Mouse (Mus musculus) intestine, embryonic 16.5 days (tissue): ENCODE results near the gene Ncln. TPM values are rescaled to one million over a fixed set of nuclear protein-coding genes. Genes with fewer than 3 reads are reported as not detected.

Source experiments
- ATAC-seq: fragments of 200-750 bp; cut with Nextera tagmentation; 2 replicates; pipeline ENCODE4 v1.8.0; 2017; ENCODE audit warnings: moderate TSS enrichment, moderate library complexity
- H3K27ac ChIP-seq: fragments of 300-500 bp; sonication (generic); 2 replicates; pipeline ENCODE4 v1.5.1; 2014; ENCODE audit warnings: mild to moderate bottlenecking, low read length
- H3K27me3 ChIP-seq: fragments of 300-500 bp; sonication (generic); replicated peaks from 2 replicates; pipeline ENCODE4 v1.6.1; 2014; ENCODE audit warnings: low read length, control low read depth, mixed read lengths; ENCODE audit not compliant: control insufficient read depth, insufficient read depth
- H3K36me3 ChIP-seq: fragments of 300-500 bp; sonication (generic); 2 replicates; pipeline ENCODE4 v1.6.1; 2014; ENCODE audit warnings: low read length, control low read depth; ENCODE audit not compliant: control insufficient read depth, insufficient read depth
- H3K4me1 ChIP-seq: fragments of 300-500 bp; sonication (generic); 2 replicates; pipeline ENCODE4 v1.6.1; 2014; ENCODE audit warnings: low read length, control low read depth, mixed read lengths; ENCODE audit not compliant: control insufficient read depth, insufficient read depth
- H3K4me2 ChIP-seq: fragments of 300-500 bp; sonication (generic); 2 replicates; pipeline ENCODE4 v1.6.1; 2014; ENCODE audit warnings: low read depth, low read length, control low read depth
- H3K4me3 ChIP-seq: fragments of 300-500 bp; sonication (generic); 2 replicates; pipeline ENCODE4 v1.5.1; 2014; ENCODE audit warnings: mild to moderate bottlenecking, low read length
- H3K9ac ChIP-seq: fragments of 300-500 bp; sonication (generic); 2 replicates; pipeline ENCODE4 v1.6.1; 2014; ENCODE audit warnings: low read depth, low read length
- H3K9me3 ChIP-seq: fragments of 300-500 bp; sonication (generic); 2 replicates; pipeline ENCODE4 v1.6.1; 2016; ENCODE audit warnings: low read length, control low read depth; ENCODE audit not compliant: control insufficient read depth
- WGBS: fragments of 180-500 bp; shearing (Covaris S2); extraction: QIAGEN DNeasy Blood & Tissue Kit; methylation state at CpG from one replicate; pipeline ENCODE4 v1.1.7; 2014; 5-methylcytosine and 5-hydroxymethylcytosine counted together
- polyA plus RNA-seq: library from polyadenylated mRNA; unstranded; fragments of >200 nt; fragmentation: Nextera tagmentation; extraction: Ambion mirVana; gene quantifications from 2 replicates; pipeline ENCODE4 v1.2.1, GENCODE M21; 2015

The Ncln gene
- polyA plus RNA-seq: 126 and 137 TPM in 2 replicates

GRCm38 (mm10) chr10:81496264-81496901 is at the start of gene Ncln:
Ncln (minus strand) TSS chr10:81496392.
- Histone ChIP-seq H3K9ac (peak within 1 kb of the TSS; percentile 92), H3K36me3 (peaks cover 15% of the 10 kb centered on the region), H3K4me1 (peaks cover 24% of the 10 kb centered on the region), H3K27ac (peak within 1 kb of the TSS; percentile 67), H3K27me3 (no peaks in the 10 kb centered on the region), H3K9me3 (no peaks in the 10 kb centered on the region), H3K4me3 (peak within 1 kb of the TSS; percentile 85), H3K4me2 (peak within 1 kb of the TSS; percentile 91)
- ATAC-seq: peak; percentile 97
- under 1% methylated on average over 45 of the region's 45 CpGs for WGBS

GRCm38 (mm10) chr10:81545161-81545747 is 49.1 kb upstream of the Ncln start, which contains the start of gene Gna11:
Gna11 (minus strand) TSS chr10:81545190.
- peak within 1 kb of the TSS; percentile 98 for H3K27ac ChIP-seq
- H3K9ac ChIP-seq: peak within 1 kb of the TSS; percentile 99
- peaks cover 46% of the 10 kb centered on the region for H3K4me1 ChIP-seq
- H3K4me2 ChIP-seq: peak within 1 kb of the TSS; percentile 71
- peaks cover 2% of the 10 kb centered on the region; the same call in 1 of the 2 replicates for H3K36me3 ChIP-seq
- under 1% methylated on average over 58 of the region's 59 CpGs for WGBS
- H3K9me3 ChIP-seq: no peaks in the 10 kb centered on the region
- peak; percentile 85 for ATAC-seq
- H3K4me3 ChIP-seq: peak within 1 kb of the TSS; percentile 99
- no peaks in the 10 kb centered on the region for H3K27me3 ChIP-seq

- no peaks in the 10 kb centered on the region for H3K27me3 ChIP-seq
- peak overlapping the region; percentile 99 for H3K4me3 ChIP-seq
- under 1% methylated on average over 92 of the region's 93 CpGs for WGBS
- H3K36me3 ChIP-seq: peaks cover 6% of the 10 kb centered on the region; the same call in 1 of the 2 replicates
- H3K27ac ChIP-seq: peak overlapping the region; percentile 88
- H3K4me2 ChIP-seq: peak overlapping the region; percentile 59
- H3K9ac ChIP-seq: peak overlapping the region; percentile 99
- H3K4me1 ChIP-seq: peaks cover 44% of the 10 kb centered on the region
- no peaks in the 10 kb centered on the region for H3K9me3 ChIP-seq
- no peak for ATAC-seq
Measured at GRCm38 (mm10) chr10:81544296-81545160, 48.3 kb upstream of the Ncln start.

GRCm38 (mm10) chr10:81543633-81544032 is 47.4 kb upstream of the Ncln start:
- Histone ChIP-seq H3K36me3 (peaks cover 12% of the 10 kb centered on the region; the same call in 1 of the 2 replicates), H3K4me2 (peak overlapping the region; percentile 59), H3K9me3 (no peaks in the 10 kb centered on the region), H3K4me1 (peaks cover 43% of the 10 kb centered on the region), H3K9ac (peak overlapping the region; percentile 99), H3K27me3 (no peaks in the 10 kb centered on the region), H3K4me3 (peak overlapping the region; percentile 99), H3K27ac (peak overlapping the region; percentile 88)
- WGBS: 70% methylated on average over 1 of the region's 1 CpGs
- ATAC-seq: no peak

- 0 out of 2 replicates have a peak, but pooled peaks have one; percentile 1 for ATAC-seq
- 56% methylated on average over 7 of the region's 7 CpGs for WGBS
- H3K36me3 ChIP-seq: peaks cover 12% of the 10 kb centered on the region; the same call in 1 of the 2 replicates
- no peaks in the 10 kb centered on the region for H3K9me3 ChIP-seq
- peak overlapping the region; percentile 99 for H3K4me3 ChIP-seq
- H3K27me3 ChIP-seq: no peaks in the 10 kb centered on the region
- H3K4me2 ChIP-seq: peak overlapping the region; percentile 59
- peaks cover 40% of the 10 kb centered on the region for H3K4me1 ChIP-seq
- H3K9ac ChIP-seq: peak overlapping the region; percentile 99
- H3K27ac ChIP-seq: peak overlapping the region; percentile 88
Measured at GRCm38 (mm10) chr10:81542727-81543460, 46.7 kb upstream of the Ncln start.

GRCm38 (mm10) chr10:81541803-81542202 is 45.6 kb upstream of the Ncln start:
- Histone ChIP-seq H3K9ac (peak overlapping the region; percentile 99), H3K4me1 (peaks cover 40% of the 10 kb centered on the region), H3K27me3 (no peaks in the 10 kb centered on the region), H3K9me3 (no peaks in the 10 kb centered on the region), H3K4me3 (peak overlapping the region; percentile 99), H3K4me2 (peak overlapping the region; percentile 59), H3K36me3 (peaks cover 12% of the 10 kb centered on the region; the same call in 1 of the 2 replicates), H3K27ac (peak overlapping the region; percentile 88)
- ATAC-seq: no peak
- 51% methylated on average over 10 of the region's 10 CpGs for WGBS

GRCm38 (mm10) chr10:81541363-81541762 is 45.2 kb upstream of the Ncln start:
- ATAC-seq: no peak
- H3K4me1 ChIP-seq: peaks cover 40% of the 10 kb centered on the region
- H3K4me3 ChIP-seq: peak overlapping the region; percentile 99
- 74% methylated on average over 5 of the region's 5 CpGs for WGBS
- no peaks in the 10 kb centered on the region for H3K9me3 ChIP-seq
- H3K4me2 ChIP-seq: peak overlapping the region; percentile 59
- no peaks in the 10 kb centered on the region for H3K27me3 ChIP-seq
- peak overlapping the region; percentile 99 for H3K9ac ChIP-seq
- peak overlapping the region; percentile 88 for H3K27ac ChIP-seq
- H3K36me3 ChIP-seq: peaks cover 12% of the 10 kb centered on the region; the same call in 1 of the 2 replicates

- no peak overlapping the region for H3K4me2 ChIP-seq
- H3K9me3 ChIP-seq: no peaks in the 10 kb centered on the region
- peaks cover 43% of the 10 kb centered on the region for H3K4me1 ChIP-seq
- H3K27ac ChIP-seq: peak overlapping the region; percentile 63
- peaks cover 12% of the 10 kb centered on the region; the same call in 1 of the 2 replicates for H3K36me3 ChIP-seq
- H3K4me3 ChIP-seq: no peak overlapping the region
- 64% methylated on average over 3 of the region's 3 CpGs for WGBS
- no peak for ATAC-seq
- no peaks in the 10 kb centered on the region for H3K27me3 ChIP-seq
- peak overlapping the region; percentile 8; the same call in 1 of the 2 replicates for H3K9ac ChIP-seq
Measured at GRCm38 (mm10) chr10:81538321-81539048, 42.3 kb upstream of the Ncln start.
